Mouse (Mus musculus): ENCODE measurements around the gene Slc10a4.
"Not testable (repeated sequence)": the region's sequence is repeated elsewhere in the genome, so short reads cannot be mapped to it uniquely, and the experiment has no call there.

The Slc10a4 gene

DNA sequence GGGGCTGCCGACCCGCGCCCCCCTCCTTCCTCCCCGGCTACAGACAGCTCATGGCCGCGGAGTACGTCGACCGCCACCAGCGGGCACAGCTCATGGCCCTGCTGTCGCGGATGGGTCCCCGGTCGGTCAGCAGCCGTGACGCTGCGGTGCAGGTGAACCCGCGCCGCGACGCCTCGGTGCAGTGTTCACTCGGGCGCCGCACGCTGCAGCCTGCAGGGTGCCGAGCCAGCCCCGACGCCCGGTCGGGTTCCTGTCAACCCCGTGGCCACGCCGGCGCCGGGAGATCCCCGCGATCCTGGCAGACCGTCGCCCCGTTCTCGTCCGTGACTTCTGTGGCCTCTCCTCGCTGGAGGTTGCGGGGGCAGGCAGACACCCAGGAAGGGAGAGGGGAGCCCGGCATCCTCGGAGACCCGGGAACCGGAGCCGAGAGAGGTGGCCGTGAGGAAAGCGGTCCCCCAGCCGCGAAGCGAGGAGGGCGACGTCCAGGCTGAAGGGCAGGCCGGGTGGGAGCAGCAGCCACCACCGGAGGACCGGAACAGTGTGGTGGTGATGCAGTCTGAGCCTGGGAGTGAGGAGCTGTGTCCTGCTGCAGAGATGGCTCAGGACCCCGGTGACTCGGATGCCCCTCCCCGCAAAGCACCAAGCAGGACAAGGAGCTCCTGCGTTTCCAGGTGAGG, 7.1 kb downstream of the Slc10a4 start:
- not testable (repeated sequence) for DNase-seq (ENCODE audit: low spot score in 2 of 2)

GRCm38 (mm10) chr5:73014745-73015144, 8.1 kb downstream of the Slc10a4 start:
- DNase-seq (ENCODE audit: low spot score in 2 of 2) = no peak

GRCm38 (mm10) chr5:73023801-73024200, 17.1 kb downstream of the Slc10a4 start:
- no peak for DNase-seq (ENCODE audit: low spot score in 2 of 2)

GRCm38 (mm10) chr5:73028646-73029045, 22.0 kb downstream of the Slc10a4 start:
- no peak for DNase-seq (ENCODE audit: low spot score in 2 of 2)

DNA sequence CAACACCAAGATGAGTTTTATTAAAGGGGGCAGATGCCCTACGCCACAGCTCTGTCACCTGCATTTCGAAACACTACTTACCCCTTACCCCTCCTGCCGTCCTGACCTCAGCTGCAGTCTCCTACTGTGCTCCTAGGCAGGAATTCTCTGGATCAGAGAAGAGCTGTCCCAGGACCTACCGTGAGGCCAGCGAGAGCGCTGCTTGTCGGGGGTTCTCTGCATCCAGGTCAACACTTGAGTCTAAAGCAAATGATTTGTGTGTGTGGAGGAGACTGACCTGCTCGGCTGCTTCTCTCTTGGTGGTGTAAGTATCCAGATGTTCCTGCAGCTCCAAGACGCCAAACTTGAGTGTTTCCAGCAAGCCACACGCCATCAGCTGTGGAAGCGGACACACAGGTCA, 25.8 kb downstream of the Slc10a4 start:
- no peak for DNase-seq (ENCODE audit: low spot score in 2 of 2)

DNA sequence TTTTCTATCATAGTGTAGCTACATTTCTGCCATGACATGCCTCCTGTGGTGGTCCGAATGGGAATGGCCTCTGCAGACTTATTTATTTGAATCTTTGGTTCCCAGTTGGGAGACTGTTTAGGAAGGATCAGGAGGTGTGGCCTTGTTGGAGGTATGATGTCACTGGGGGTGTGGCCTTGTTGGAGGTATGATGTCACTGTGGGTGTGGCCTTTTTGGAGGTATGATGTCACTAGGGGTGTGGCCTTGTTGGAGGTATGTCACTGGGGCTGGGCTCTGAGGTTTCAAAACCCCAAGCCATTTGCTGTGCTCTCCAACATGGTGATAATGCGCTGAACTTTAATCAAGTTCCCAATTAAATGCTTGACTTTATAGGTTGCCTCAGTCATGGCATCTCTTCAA, 37.4 kb downstream of the Slc10a4 start:
- no peak for DNase-seq (ENCODE audit: low spot score in 2 of 2)

DNA sequence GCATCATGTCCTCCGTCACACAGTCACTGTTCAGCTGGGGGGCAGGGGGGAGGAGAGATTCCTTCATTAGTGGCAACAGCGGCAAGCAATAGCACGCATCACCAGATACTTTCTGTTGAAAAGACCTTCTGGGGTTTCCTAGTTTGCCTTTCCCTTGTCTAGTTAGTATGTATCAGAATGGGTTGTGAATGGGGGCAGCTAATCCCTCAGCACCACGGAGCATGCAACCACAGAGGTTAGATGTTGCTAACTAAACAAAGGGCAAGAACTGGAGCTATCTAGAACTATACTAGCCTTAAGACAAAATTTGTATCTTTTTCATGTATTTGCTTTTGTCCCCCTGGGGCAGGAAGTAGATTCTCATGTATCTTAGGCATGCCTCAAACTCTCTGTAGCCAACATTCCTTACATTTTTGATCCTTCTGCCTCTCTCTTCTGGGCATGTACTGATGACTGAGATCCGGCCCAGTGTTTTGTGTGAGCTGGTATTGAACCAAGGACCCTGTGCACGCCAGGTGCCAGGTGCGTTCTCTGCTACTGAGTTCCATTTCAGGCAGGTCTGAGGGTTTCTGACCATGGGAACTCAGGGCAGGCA, 41.1 kb downstream of the Slc10a4 start:
- no peak for DNase-seq (ENCODE audit: low spot score in 2 of 2)

- no peak for DNase-seq (ENCODE audit: low spot score in 2 of 2)
Observed at GRCm38 (mm10) chr5:73053933-73054332, 47.2 kb downstream of the Slc10a4 start.

GRCm38 (mm10) chr5:73056457-73056856, 49.8 kb downstream of the Slc10a4 start:
- DNase-seq (ENCODE audit: low spot score in 2 of 2) = peak in 1 of 2 experiments; percentile 15

- no peak for DNase-seq (ENCODE audit: low spot score in 2 of 2)
Observed at GRCm38 (mm10) chr5:73056937-73057336, 50.3 kb downstream of the Slc10a4 start.

DNA sequence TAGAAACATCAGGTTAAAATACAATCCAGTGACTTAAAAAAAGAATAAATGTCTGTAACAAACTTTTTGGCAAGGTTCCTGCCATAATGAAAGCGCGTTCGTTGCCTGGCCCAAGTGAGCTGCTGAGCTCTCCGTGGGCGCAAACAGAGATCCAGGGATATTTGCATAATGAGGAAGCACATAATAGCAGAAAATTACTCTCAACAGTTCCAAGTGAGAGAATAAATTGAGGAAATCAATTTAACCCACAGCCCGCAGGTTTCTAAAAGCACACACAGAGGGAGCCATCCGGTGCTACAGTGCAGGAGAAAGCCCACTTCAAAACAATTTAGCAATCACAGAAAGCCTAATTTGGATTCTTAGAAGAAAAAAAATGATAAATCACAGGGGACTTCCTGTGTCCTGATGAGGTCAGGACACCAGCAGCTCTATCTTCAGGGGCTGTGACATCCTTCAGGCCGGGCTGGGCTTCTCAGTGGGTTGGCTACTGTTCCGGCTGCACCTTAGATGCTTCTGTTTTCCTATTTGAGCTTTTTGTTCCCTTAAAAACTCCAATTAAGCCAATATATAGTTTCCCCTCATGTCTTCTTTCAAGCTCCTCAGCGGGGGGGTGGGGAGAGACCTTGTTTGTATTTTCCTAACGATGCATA, 54.9 kb downstream of the Slc10a4 start:
- no peak for DNase-seq (ENCODE audit: low spot score in 2 of 2)
